Mouse (Mus musculus) embryonic facial prominence, embryonic 14.5 days (tissue): Measurements from ENCODE around the gene Sfta2. TPM values are rescaled to one million over a fixed set of nuclear protein-coding genes. Genes with fewer than 3 reads are reported as not detected.

Source experiments
- ATAC-seq: fragments of 200-750 bp; cut with Nextera tagmentation; 2 replicates; pipeline ENCODE4 v1.8.0; 2017; ENCODE audit warnings: low read depth, moderate number of reproducible peaks, moderate TSS enrichment
- DNase-seq: peaks from one replicate; pipeline ENCODE4 v3.0.0-alpha.2; 2015; ENCODE audit warnings: low spot score
- H3K27ac ChIP-seq: fragments of 300-500 bp; sonication (generic); replicated peaks from 2 replicates; pipeline ENCODE4 v1.5.1; 2014; ENCODE audit warnings: low read depth, mild to moderate bottlenecking, low read length, moderate library complexity
- H3K27me3 ChIP-seq: fragments of 300-500 bp; sonication (generic); replicated peaks from 2 replicates; pipeline ENCODE4 v1.6.1; 2014; ENCODE audit warnings: low read length; ENCODE audit not compliant: control insufficient read depth, insufficient read depth
- H3K36me3 ChIP-seq: fragments of 300-500 bp; sonication (generic); 2 replicates; pipeline ENCODE4 v1.6.1; 2014; ENCODE audit warnings: low read length, mixed read lengths; ENCODE audit not compliant: control insufficient read depth, insufficient read depth
- H3K4me1 ChIP-seq: fragments of 300-500 bp; sonication (generic); 2 replicates; pipeline ENCODE4 v1.6.1; 2014; ENCODE audit warnings: antibody characterized with exemption, low read length; ENCODE audit not compliant: control insufficient read depth, insufficient read depth
- H3K4me2 ChIP-seq: fragments of 300-500 bp; sonication (generic); 2 replicates; pipeline ENCODE4 v1.6.1; 2014; ENCODE audit warnings: low read depth, mild to moderate bottlenecking, low read length, moderate library complexity, mixed read lengths
- H3K4me3 ChIP-seq: fragments of 300-500 bp; sonication (generic); 2 replicates; pipeline ENCODE4 v1.5.1; 2014; ENCODE audit warnings: low read depth, mild to moderate bottlenecking, low read length
- H3K9ac ChIP-seq: fragments of 300-500 bp; sonication (generic); 2 replicates; pipeline ENCODE4 v1.6.1; 2014; ENCODE audit warnings: low read depth, mild to moderate bottlenecking, low read length, moderate library complexity, mixed read lengths
- H3K9me3 ChIP-seq: fragments of 300-500 bp; sonication (generic); 2 replicates; pipeline ENCODE4 v1.6.1; 2016; ENCODE audit warnings: low read length; ENCODE audit not compliant: control insufficient read depth
- WGBS: fragments of 180-500 bp; shearing (Covaris S2); extraction: QIAGEN DNeasy Blood & Tissue Kit; methylation state at CpG from one replicate; pipeline ENCODE4 v1.1.7; 2014; 5-methylcytosine and 5-hydroxymethylcytosine counted together
- polyA plus RNA-seq: library from polyadenylated mRNA; unstranded; fragments of >200 nt; fragmentation: Nextera tagmentation; extraction: Ambion mirVana; gene quantifications from 2 replicates; pipeline ENCODE4 v1.2.1, GENCODE M21; 2014

Sfta2 gene
- 0.28 TPM in 1 of 2 replicates, not detected in the other for polyA plus RNA-seq

- H3K4me3 ChIP-seq = no peak within 1 kb of the TSS
- no peak within 1 kb of the TSS for H3K27ac ChIP-seq
- H3K4me1 ChIP-seq = no peaks in the 10 kb centered on the region
- DNase-seq (peak; percentile 30), ATAC-seq (no peak)
- H3K27me3 ChIP-seq = no peaks in the 10 kb centered on the region
- H3K36me3 ChIP-seq = no peaks in the 10 kb centered on the region
- no peak within 1 kb of the TSS for H3K9ac ChIP-seq
- 53% methylated on average over 2 of the region's 2 CpGs for whole genome bisulfite sequencing
- H3K4me2 ChIP-seq = no peak within 1 kb of the TSS
- H3K9me3 ChIP-seq = no peaks in the 10 kb centered on the region
Observed at GRCm38 (mm10) chr17:35601249-35601648, at the start of gene Sfta2. Gene Sfta2 (plus strand): TSS chr17:35601549.

- Histone ChIP-seq H3K36me3 (no peaks in the 10 kb centered on the region), H3K9ac (no peak within 1 kb of the TSS), H3K9me3 (no peaks in the 10 kb centered on the region), H3K27ac (no peak within 1 kb of the TSS), H3K4me1 (peaks cover 17% of the 10 kb centered on the region; the same call in 1 of the 2 replicates), H3K27me3 (no peaks in the 10 kb centered on the region), H3K4me3 (no peak within 1 kb of the TSS), H3K4me2 (no peak within 1 kb of the TSS)
- DNase-seq (no peak), ATAC-seq (no peak)
- WGBS = 77% methylated on average over 9 of the region's 10 CpGs
Observed at GRCm38 (mm10) chr17:35551881-35552414, 49.4 kb upstream of the Sfta2 start, which contains the start of gene Cdsn. Gene Cdsn (plus strand): TSS chr17:35552128.

GRCm38 (mm10) chr17:35554321-35554720 is 47.0 kb upstream of the Sfta2 start:
- Histone ChIP-seq H3K9ac (no peak overlapping the region), H3K4me2 (no peak overlapping the region), H3K4me1 (peaks cover 9% of the 10 kb centered on the region; the same call in 1 of the 2 replicates), H3K9me3 (no peaks in the 10 kb centered on the region), H3K4me3 (no peak overlapping the region), H3K27ac (no peak overlapping the region), H3K27me3 (no peaks in the 10 kb centered on the region), H3K36me3 (no peaks in the 10 kb centered on the region)
- ATAC-seq (no peak), DNase-seq (no peak)
- 77% methylated on average over 5 of the region's 5 CpGs for WGBS

GRCm38 (mm10) chr17:35554761-35555397 is 46.5 kb upstream of the Sfta2 start:
- Histone ChIP-seq H3K36me3 (no peaks in the 10 kb centered on the region), H3K4me3 (no peak overlapping the region), H3K27ac (no peak overlapping the region), H3K4me1 (peaks cover 5% of the 10 kb centered on the region; the same call in 1 of the 2 replicates), H3K9ac (no peak overlapping the region), H3K4me2 (no peak overlapping the region), H3K9me3 (no peaks in the 10 kb centered on the region), H3K27me3 (no peaks in the 10 kb centered on the region)
- ATAC-seq (no peak), DNase-seq (no peak)
- WGBS = 87% methylated on average over 15 of the region's 18 CpGs

- DNase-seq (no peak), ATAC-seq (no peak)
- Histone ChIP-seq H3K4me1 (no peaks in the 10 kb centered on the region), H3K9ac (no peak overlapping the region), H3K4me3 (no peak overlapping the region), H3K27me3 (no peaks in the 10 kb centered on the region), H3K27ac (no peak overlapping the region), H3K4me2 (no peak overlapping the region), H3K36me3 (no peaks in the 10 kb centered on the region), H3K9me3 (no peaks in the 10 kb centered on the region)
- WGBS = 78% methylated on average over 13 of the region's 13 CpGs
Observed at GRCm38 (mm10) chr17:35556186-35556765, 45.1 kb upstream of the Sfta2 start.

- Histone ChIP-seq H3K9me3 (no peaks in the 10 kb centered on the region), H3K36me3 (no peaks in the 10 kb centered on the region), H3K4me3 (no peak overlapping the region), H3K27me3 (no peaks in the 10 kb centered on the region), H3K4me1 (no peaks in the 10 kb centered on the region), H3K9ac (no peak overlapping the region), H3K4me2 (no peak overlapping the region), H3K27ac (no peak overlapping the region)
- ATAC-seq (peak; percentile 30; the same call in 1 of the 2 replicates), DNase-seq (no peak)
- WGBS = 27% methylated on average over 5 of the region's 5 CpGs
Observed at GRCm38 (mm10) chr17:35556812-35557211, 44.5 kb upstream of the Sfta2 start.

GRCm38 (mm10) chr17:35557351-35557750 is 44.0 kb upstream of the Sfta2 start:
- no peak for ATAC-seq
- Histone ChIP-seq H3K36me3 (no peaks in the 10 kb centered on the region), H3K4me2 (no peak overlapping the region), H3K27ac (no peak overlapping the region), H3K4me1 (no peaks in the 10 kb centered on the region), H3K27me3 (no peaks in the 10 kb centered on the region), H3K9ac (no peak overlapping the region), H3K9me3 (no peaks in the 10 kb centered on the region), H3K4me3 (no peak overlapping the region)
- DNase-seq = no peak
- WGBS = 72% methylated on average over 9 of the region's 9 CpGs

GRCm38 (mm10) chr17:35558216-35558615 is 43.1 kb upstream of the Sfta2 start:
- Histone ChIP-seq H3K4me1 (no peaks in the 10 kb centered on the region), H3K4me2 (no peak overlapping the region), H3K27me3 (no peaks in the 10 kb centered on the region), H3K27ac (no peak overlapping the region), H3K4me3 (no peak overlapping the region), H3K9ac (no peak overlapping the region), H3K9me3 (no peaks in the 10 kb centered on the region), H3K36me3 (no peaks in the 10 kb centered on the region)
- 59% methylated on average over 8 of the region's 8 CpGs for WGBS
- ATAC-seq (no peak), DNase-seq (no peak)
